Mouse (Mus musculus) embryo, embryonic 10.5 days (tissue): Measurements from ENCODE around the gene Map4k1.
A peak's percentile ranks its signal among the peaks of the same experiment; 100 is the strongest.

Source experiments
- DNase-seq: peaks from one replicate; pipeline ENCODE4 v3.0.0-alpha.2; 2015; ENCODE audit warnings: low spot score

The Map4k1 gene

GRCm38 (mm10) chr7:29026195-29026594, 44.3 kb downstream of the Map4k1 start:
- DNase-seq, result no peak

- DNase-seq, result no peak
Observed at GRCm38 (mm10) chr7:29026811-29027210, 45.0 kb downstream of the Map4k1 start.

GRCm38 (mm10) chr7:29028761-29029160, 46.9 kb downstream of the Map4k1 start:
- DNase-seq, result no peak

- DNase-seq, result no peak
Observed at GRCm38 (mm10) chr7:29029690-29030656, 48.1 kb downstream of the Map4k1 start.

GRCm38 (mm10) chr7:29031641-29032040, 49.8 kb downstream of the Map4k1 start:
- DNase-seq, result no peak

GRCm38 (mm10) chr7:29032685-29033084, 50.8 kb downstream of the Map4k1 start:
- no peak for DNase-seq

GRCm38 (mm10) chr7:29037261-29037660, 55.4 kb downstream of the Map4k1 start:
- peak; percentile 25 for DNase-seq

- peak; percentile 99 for DNase-seq
Observed at GRCm38 (mm10) chr7:29039604-29039984, 57.7 kb downstream of the Map4k1 start.

- DNase-seq, result peak; percentile 78
Observed at GRCm38 (mm10) chr7:29039985-29040661, 58.3 kb downstream of the Map4k1 start.

GRCm38 (mm10) chr7:29041194-29041593, 59.3 kb downstream of the Map4k1 start:
- DNase-seq, result no peak

GRCm38 (mm10) chr7:29043016-29043673, 61.3 kb downstream of the Map4k1 start:
- no peak for DNase-seq

GRCm38 (mm10) chr7:29043674-29044057, 61.8 kb downstream of the Map4k1 start:
- peak; percentile 24 for DNase-seq

GRCm38 (mm10) chr7:29044302-29044701, 62.5 kb downstream of the Map4k1 start:
- DNase-seq, result peak; percentile 48

GRCm38 (mm10) chr7:29046533-29046932, 64.7 kb downstream of the Map4k1 start:
- DNase-seq, result no peak

GRCm38 (mm10) chr7:29048070-29048469, 66.2 kb downstream of the Map4k1 start:
- no peak for DNase-seq

- no peak for DNase-seq
Observed at GRCm38 (mm10) chr7:29048615-29049014, 66.8 kb downstream of the Map4k1 start.

GRCm38 (mm10) chr7:29050797-29051196, 68.9 kb downstream of the Map4k1 start:
- DNase-seq, result peak; percentile 76

GRCm38 (mm10) chr7:29052821-29053220, 71.0 kb downstream of the Map4k1 start:
- DNase-seq, result no peak
